Mouse (Mus musculus) G1E-ER4 (cell line): Measurements from ENCODE around the gene Zfp993. TPM values are rescaled to one million over a fixed set of nuclear protein-coding genes. Genes with fewer than 3 reads are reported as not detected.
"Not testable (repeated sequence)": the region's sequence is repeated elsewhere in the genome, so short reads cannot be mapped to it uniquely, and the experiment has no call there.

ENCODE experiments used
- GATA1 ChIP-seq: IDR thresholded peaks from one replicate; pipeline ENCODE4 v1.8.0; 2012; ENCODE audit warnings: low read length, inconsistent platforms
- polyA plus RNA-seq: library from polyadenylated mRNA; stranded (reverse); fragments of >175 nt; gene quantifications from 2 replicates; pipeline ENCODE4 v1.2.3, GENCODE M21; 2012

The Zfp993 gene
- polyA plus RNA-seq, result not detected in 2 replicates

DNA sequence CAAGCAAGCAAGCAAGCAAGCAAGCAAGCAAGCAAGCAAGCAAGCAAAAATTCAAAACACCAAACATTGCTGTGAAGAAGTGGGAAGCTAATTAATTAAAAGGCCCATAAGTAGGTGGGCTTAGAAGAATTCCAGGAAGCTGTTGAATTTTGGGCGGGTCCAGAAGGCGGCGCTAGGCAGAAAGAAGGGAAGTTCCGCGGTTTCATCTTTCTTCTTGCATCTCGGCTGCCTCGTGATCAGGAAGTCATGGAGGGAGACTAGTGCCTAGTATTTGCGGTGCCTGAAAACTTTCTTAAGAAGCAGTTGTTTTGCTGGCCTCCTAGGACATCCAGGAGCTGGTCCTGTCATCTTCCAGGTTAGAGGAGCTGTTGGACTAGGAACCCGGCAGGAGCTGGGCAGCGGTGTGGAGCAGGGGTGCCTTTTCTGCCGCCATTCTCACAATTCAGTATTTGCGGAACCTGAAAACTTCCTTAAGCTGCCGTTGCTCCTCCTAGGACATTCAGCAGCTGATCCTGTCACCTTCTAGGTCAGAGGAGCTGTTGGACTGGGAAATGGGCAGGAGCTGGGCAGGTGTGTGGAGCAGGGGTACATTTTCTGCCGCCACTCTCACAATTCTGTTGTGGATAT lies at the start of gene Zfp993:
TSS of gene Zfp993 (plus strand) at position 188 of the 627 bp plus-strand sequence.
- not testable (repeated sequence) for TF ChIP-seq GATA1

Other genes starting within 250 kb of the Zfp993 start
- gene Zfp992, start 161.9 kb upstream of the Zfp993 start, polyA plus RNA-seq, result 0.12 and 0.38 TPM in 2 replicates
- not detected in 2 replicates for gene Zfp981, start 108.9 kb upstream of the Zfp993 start, polyA plus RNA-seq